Mouse (Mus musculus): ENCODE measurements at regions not wholly inside any gene's neighbourhood (a gene's known extent, or its start where the extent isn't known, plus 50 kb on each side); places are given as distances from the start of the nearest gene placed in this dataset.

- Histone ChIP-seq H3K4me3 (ENCODE audit: low read depth, low read length) (no peak overlapping the region), H3K27ac (ENCODE audit: low read length) (no peak overlapping the region), H3K4me2 (replicated peaks; ENCODE audit: low read depth, low read length) (no peak overlapping the region), H3K36me3 (ENCODE audit: insufficient read depth, low read length) (no peaks in the 10 kb centered on the region), H3K27me3 (replicated peaks; ENCODE audit: insufficient read depth, low read length) (no peaks in the 10 kb centered on the region), H3K9ac (replicated peaks; ENCODE audit: low read depth) (no peak overlapping the region), H3K4me1 (ENCODE audit: insufficient read depth, low read depth, low read length) (no peaks in the 10 kb centered on the region), H3K9me3 (ENCODE audit: low read length) (no peaks in the 10 kb centered on the region)
- no peak for ATAC-seq
- DNase-seq (ENCODE audit: low spot score): no peak
- TF ChIP-seq EP300 (IDR thresholded peaks at IDR 0.05) (no peak), CTCF (IDR thresholded peaks at IDR 0.05) (no peak)
- 62% methylated on average over 4 of the region's 4 CpGs for WGBS
Observed at GRCm38 (mm10) chr2:50535085-50535878, 238.7 kb upstream of the Mmadhc start.

GRCm38 (mm10) chr2:50533702-50534101, 237.1 kb upstream of the Mmadhc start:
- DNase-seq (ENCODE audit: low spot score) (no peak), ATAC-seq (no peak)
- no peak for TF ChIP-seq EP300 (IDR thresholded peaks at IDR 0.05)
- TF ChIP-seq CTCF (IDR thresholded peaks at IDR 0.05): no peak
- WGBS: 78% methylated on average over 2 of the region's 2 CpGs
- Histone ChIP-seq H3K36me3 (ENCODE audit: insufficient read depth, low read length) (no peaks in the 10 kb centered on the region), H3K9me3 (ENCODE audit: low read length) (no peaks in the 10 kb centered on the region), H3K9ac (replicated peaks; ENCODE audit: low read depth) (no peak overlapping the region), H3K4me1 (ENCODE audit: insufficient read depth, low read depth, low read length) (no peaks in the 10 kb centered on the region), H3K4me2 (replicated peaks; ENCODE audit: low read depth, low read length) (no peak overlapping the region), H3K27me3 (replicated peaks; ENCODE audit: insufficient read depth, low read length) (no peaks in the 10 kb centered on the region), H3K27ac (ENCODE audit: low read length) (no peak overlapping the region), H3K4me3 (ENCODE audit: low read depth, low read length) (no peak overlapping the region)

DNA sequence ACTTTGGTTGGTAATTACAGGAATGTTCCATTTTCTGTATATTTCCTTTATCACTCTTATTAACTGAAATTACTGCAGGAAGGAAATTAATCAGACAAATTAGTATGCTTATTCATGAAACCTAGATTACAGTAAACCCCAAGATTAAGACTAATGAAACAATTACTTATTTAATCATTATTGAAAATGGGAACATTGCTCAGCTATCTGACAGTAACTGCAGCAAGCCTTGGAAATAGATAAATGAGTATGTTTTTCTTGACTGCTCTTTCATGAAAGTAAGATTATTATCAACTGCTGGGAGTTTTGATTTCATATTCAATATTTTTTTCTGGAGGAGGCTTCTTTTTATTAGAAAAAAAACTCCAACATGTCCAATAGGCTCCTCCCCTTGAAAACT, 230.8 kb upstream of the Mmadhc start:
- H3K27me3 ChIP-seq (replicated peaks; ENCODE audit: insufficient read depth, low read length): no peaks in the 10 kb centered on the region
- H3K36me3 ChIP-seq (ENCODE audit: insufficient read depth, low read length): no peaks in the 10 kb centered on the region
- H3K9ac ChIP-seq (replicated peaks; ENCODE audit: low read depth): no peak overlapping the region
- H3K4me1 ChIP-seq (ENCODE audit: insufficient read depth, low read depth, low read length): no peaks in the 10 kb centered on the region
- TF ChIP-seq EP300 (IDR thresholded peaks at IDR 0.05): no peak
- TF ChIP-seq CTCF (IDR thresholded peaks at IDR 0.05): no peak
- no peak overlapping the region for H3K27ac ChIP-seq (ENCODE audit: low read length)
- DNase-seq (ENCODE audit: low spot score) (no peak), ATAC-seq (no peak)
- no peaks in the 10 kb centered on the region for H3K9me3 ChIP-seq (ENCODE audit: low read length)
- no peak overlapping the region for H3K4me2 ChIP-seq (replicated peaks; ENCODE audit: low read depth, low read length)
- no peak overlapping the region for H3K4me3 ChIP-seq (ENCODE audit: low read depth, low read length)

DNA sequence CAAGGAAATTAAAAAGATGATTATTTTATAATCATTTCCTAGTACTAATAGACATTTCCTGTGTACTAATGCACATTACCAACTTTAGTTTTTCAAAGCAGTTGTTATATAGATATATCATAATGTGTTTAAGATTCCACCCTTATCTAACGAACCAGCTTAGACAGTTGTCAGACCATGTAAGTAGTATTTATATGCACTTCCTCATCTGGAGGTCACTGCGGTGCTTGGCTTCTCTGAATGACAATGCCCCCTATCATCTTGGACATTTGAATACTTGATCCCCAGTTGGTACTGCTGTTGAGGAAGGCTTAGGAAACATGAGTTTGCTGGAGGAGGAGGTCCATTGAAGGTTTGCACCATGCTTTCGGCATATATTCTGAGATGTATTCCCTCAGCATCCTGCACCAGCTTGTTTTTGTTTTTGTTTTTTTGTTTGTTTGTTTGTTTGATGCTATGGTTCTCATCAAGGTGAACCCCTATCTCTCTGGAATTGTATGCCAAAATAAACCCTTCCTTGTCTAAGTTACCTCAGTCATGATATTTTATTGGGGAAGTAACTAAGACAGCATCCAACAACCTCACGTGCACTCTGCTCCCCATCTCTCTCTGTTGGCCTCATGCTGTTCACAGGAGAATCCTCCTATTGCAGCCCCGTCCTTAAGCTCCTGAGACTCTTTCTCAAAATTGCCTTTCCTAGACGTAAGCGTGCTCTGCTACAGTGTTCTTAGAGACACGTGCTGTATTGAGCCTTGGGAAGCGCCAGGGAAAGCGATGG, 228.4 kb upstream of the Mmadhc start:
- no peak for TF ChIP-seq CTCF (IDR thresholded peaks at IDR 0.05)
- TF ChIP-seq EP300 (IDR thresholded peaks at IDR 0.05): no peak

GRCm38 (mm10) chr2:50520169-50520568, 223.6 kb upstream of the Mmadhc start:
- H3K9ac ChIP-seq (replicated peaks; ENCODE audit: low read depth): no peak overlapping the region
- H3K27me3 ChIP-seq (replicated peaks; ENCODE audit: insufficient read depth, low read length): no peaks in the 10 kb centered on the region
- no peak overlapping the region for H3K4me3 ChIP-seq (ENCODE audit: low read depth, low read length)
- TF ChIP-seq CTCF (IDR thresholded peaks at IDR 0.05) (no peak), EP300 (IDR thresholded peaks at IDR 0.05) (no peak)
- H3K27ac ChIP-seq (ENCODE audit: low read length): no peak overlapping the region
- H3K9me3 ChIP-seq (ENCODE audit: low read length): no peaks in the 10 kb centered on the region
- no peaks in the 10 kb centered on the region for H3K4me1 ChIP-seq (ENCODE audit: insufficient read depth, low read depth, low read length)
- 33% methylated on average over 8 of the region's 8 CpGs for WGBS
- H3K4me2 ChIP-seq (replicated peaks; ENCODE audit: low read depth, low read length): no peak overlapping the region
- DNase-seq (ENCODE audit: low spot score): no peak
- H3K36me3 ChIP-seq (ENCODE audit: insufficient read depth, low read length): no peaks in the 10 kb centered on the region
- no peak for ATAC-seq

More for the DNA sequence above, 228.4 kb upstream of the Mmadhc start:
- no peaks in the 10 kb centered on the region for H3K4me1 ChIP-seq (ENCODE audit: insufficient read depth, low read depth, low read length)
- no peak overlapping the region for H3K4me3 ChIP-seq (ENCODE audit: low read depth, low read length)
- no peak for ATAC-seq
- DNase-seq (ENCODE audit: low spot score): no peak
- WGBS: 85% methylated on average over 10 of the region's 10 CpGs
- H3K4me2 ChIP-seq (replicated peaks; ENCODE audit: low read depth, low read length): no peak overlapping the region
- H3K27me3 ChIP-seq (replicated peaks; ENCODE audit: insufficient read depth, low read length): no peaks in the 10 kb centered on the region
- no peak overlapping the region for H3K9ac ChIP-seq (replicated peaks; ENCODE audit: low read depth)
- no peak overlapping the region for H3K27ac ChIP-seq (ENCODE audit: low read length)
- H3K36me3 ChIP-seq (ENCODE audit: insufficient read depth, low read length): no peaks in the 10 kb centered on the region
- no peaks in the 10 kb centered on the region for H3K9me3 ChIP-seq (ENCODE audit: low read length)

GRCm38 (mm10) chr2:50519129-50519504, 222.5 kb upstream of the Mmadhc start:
- Histone ChIP-seq H3K4me1 (ENCODE audit: insufficient read depth, low read depth, low read length) (no peaks in the 10 kb centered on the region), H3K36me3 (ENCODE audit: insufficient read depth, low read length) (no peaks in the 10 kb centered on the region), H3K27me3 (replicated peaks; ENCODE audit: insufficient read depth, low read length) (no peaks in the 10 kb centered on the region), H3K9me3 (ENCODE audit: low read length) (no peaks in the 10 kb centered on the region), H3K4me2 (replicated peaks; ENCODE audit: low read depth, low read length) (no peak overlapping the region), H3K4me3 (ENCODE audit: low read depth, low read length) (no peak overlapping the region), H3K9ac (replicated peaks; ENCODE audit: low read depth) (no peak overlapping the region), H3K27ac (ENCODE audit: low read length) (no peak overlapping the region)
- TF ChIP-seq CTCF (IDR thresholded peaks at IDR 0.05) (no peak), EP300 (IDR thresholded peaks at IDR 0.05) (no peak)
- 58% methylated on average over 1 of the region's 1 CpGs for WGBS
- DNase-seq (ENCODE audit: low spot score) (no peak), ATAC-seq (no peak)

Data from lung, postnatal 0 days (tissue).